Mouse (Mus musculus) kidney, embryonic 14.5 days (tissue): ENCODE results near the gene D10Jhu81e. TPM values are rescaled to one million over a fixed set of nuclear protein-coding genes. Genes with fewer than 3 reads are reported as not detected.
"Not testable (repeated sequence)": the region's sequence is repeated elsewhere in the genome, so short reads cannot be mapped to it uniquely, and the experiment has no call there.

Experiments used
- ATAC-seq: fragments of 200-750 bp; cut with Nextera tagmentation; 2 replicates; pipeline ENCODE4 v1.8.0; 2017; ENCODE audit warnings: moderate number of reproducible peaks, mild to moderate bottlenecking, moderate TSS enrichment, moderate library complexity; ENCODE audit not compliant: low FRiP score, low TSS enrichment
- H3K27ac ChIP-seq: fragments of 300-500 bp; sonication (generic); 2 replicates; pipeline ENCODE4 v1.5.1; 2014; ENCODE audit warnings: low read depth, mild to moderate bottlenecking, low read length, moderate library complexity, mixed read lengths
- H3K27me3 ChIP-seq: fragments of 300-500 bp; sonication (generic); 2 replicates; pipeline ENCODE4 v1.6.1; 2014; ENCODE audit warnings: mild to moderate bottlenecking, low read length; ENCODE audit not compliant: control insufficient read depth, insufficient read depth
- H3K36me3 ChIP-seq: fragments of 300-500 bp; sonication (generic); 2 replicates; pipeline ENCODE4 v1.6.1; 2014; ENCODE audit warnings: low read length, mixed read lengths; ENCODE audit not compliant: control insufficient read depth, insufficient read depth
- H3K4me1 ChIP-seq: fragments of 300-500 bp; sonication (generic); 2 replicates; pipeline ENCODE4 v1.6.1; 2014; ENCODE audit warnings: low read length, mixed read lengths; ENCODE audit not compliant: control insufficient read depth, insufficient read depth
- H3K4me2 ChIP-seq: fragments of 300-500 bp; sonication (generic); replicated peaks from 2 replicates; pipeline ENCODE4 v1.6.1; 2014; ENCODE audit warnings: low read depth, mild to moderate bottlenecking, low read length
- H3K4me3 ChIP-seq: fragments of 300-500 bp; sonication (generic); 2 replicates; pipeline ENCODE4 v1.5.1; 2014; ENCODE audit warnings: mild to moderate bottlenecking, low read length
- H3K9ac ChIP-seq: fragments of 300-500 bp; sonication (generic); 2 replicates; pipeline ENCODE4 v1.6.1; 2014; ENCODE audit warnings: low read depth, mild to moderate bottlenecking, low read length, moderate library complexity
- H3K9me3 ChIP-seq: fragments of 300-500 bp; sonication (generic); 2 replicates; pipeline ENCODE4 v1.6.1; 2016; ENCODE audit warnings: low read length; ENCODE audit not compliant: control insufficient read depth
- WGBS: fragments of 180-500 bp; shearing (Covaris S2); extraction: QIAGEN DNeasy Blood & Tissue Kit; methylation state at CpG from one replicate; pipeline ENCODE4 v1.1.7; 2014; 5-methylcytosine and 5-hydroxymethylcytosine counted together
- polyA plus RNA-seq: library from polyadenylated mRNA; unstranded; fragments of >200 nt; fragmentation: Nextera tagmentation; extraction: Ambion mirVana; gene quantifications from 2 replicates; pipeline ENCODE4 v1.2.1, GENCODE M21; 2014

The D10Jhu81e gene
- polyA plus RNA-seq, 1 experiment from 2014 or later, result 16.3 TPM

DNA sequence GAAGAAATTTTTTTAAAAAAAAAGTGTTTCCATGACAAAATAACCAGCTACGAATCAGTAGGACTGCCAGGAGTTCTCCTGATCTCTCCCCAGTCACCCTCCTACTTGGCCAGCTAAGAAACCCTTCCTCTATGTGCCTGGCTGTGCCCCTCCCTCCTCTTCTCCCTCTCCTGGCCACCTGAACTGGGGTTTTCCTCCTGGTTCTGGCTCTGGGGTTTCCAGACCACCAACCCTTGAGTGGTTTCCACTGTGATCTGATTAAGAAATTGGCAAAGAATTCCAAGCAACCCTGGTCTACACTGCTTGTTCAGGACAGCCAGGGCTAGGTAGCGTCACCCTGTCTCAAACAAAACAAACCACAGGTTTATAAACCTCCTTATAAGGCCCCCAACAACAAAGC, 40.9 kb downstream of the D10Jhu81e start:
- Histone ChIP-seq H3K9ac (no peak overlapping the region), H3K27ac (no peak overlapping the region), H3K36me3 (no peaks in the 10 kb centered on the region), H3K4me3 (no peak overlapping the region), H3K27me3 (no peaks in the 10 kb centered on the region), H3K4me2 (no peak overlapping the region), H3K9me3 (no peaks in the 10 kb centered on the region), H3K4me1 (0 out of 2 replicates have a peak, but pooled peaks cover 2% of the 10 kb centered on the region)
- no peak for ATAC-seq
- WGBS, result 96% methylated on average over 2 of the region's 2 CpGs

DNA sequence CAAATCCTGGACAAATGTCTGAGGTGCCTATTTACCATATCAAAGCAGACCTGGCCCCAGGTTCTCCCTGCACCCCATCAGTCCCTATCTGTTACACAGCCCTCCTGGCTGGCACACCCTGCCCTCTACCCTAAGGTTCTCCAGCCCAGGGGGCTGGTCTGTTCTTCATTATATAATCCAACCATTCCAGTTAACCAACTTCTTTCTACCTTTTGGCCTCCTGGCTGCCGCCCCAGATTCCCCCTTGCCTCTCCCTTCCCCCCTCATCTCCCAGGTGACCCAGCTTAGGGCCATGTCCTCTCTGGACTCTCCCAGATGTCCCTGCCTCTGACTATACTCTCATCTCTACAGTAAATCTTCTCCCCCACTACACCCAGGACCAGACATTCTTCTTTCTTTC, 41.7 kb downstream of the D10Jhu81e start:
- Histone ChIP-seq H3K36me3 (no peaks in the 10 kb centered on the region), H3K4me1 (0 out of 2 replicates have a peak, but pooled peaks cover 2% of the 10 kb centered on the region), H3K9me3 (no peaks in the 10 kb centered on the region), H3K4me3 (no peak overlapping the region), H3K4me2 (no peak overlapping the region), H3K27ac (no peak overlapping the region), H3K9ac (no peak overlapping the region), H3K27me3 (no peaks in the 10 kb centered on the region)
- no peak for ATAC-seq
- WGBS, result 67% methylated on average over 1 of the region's 1 CpGs

DNA sequence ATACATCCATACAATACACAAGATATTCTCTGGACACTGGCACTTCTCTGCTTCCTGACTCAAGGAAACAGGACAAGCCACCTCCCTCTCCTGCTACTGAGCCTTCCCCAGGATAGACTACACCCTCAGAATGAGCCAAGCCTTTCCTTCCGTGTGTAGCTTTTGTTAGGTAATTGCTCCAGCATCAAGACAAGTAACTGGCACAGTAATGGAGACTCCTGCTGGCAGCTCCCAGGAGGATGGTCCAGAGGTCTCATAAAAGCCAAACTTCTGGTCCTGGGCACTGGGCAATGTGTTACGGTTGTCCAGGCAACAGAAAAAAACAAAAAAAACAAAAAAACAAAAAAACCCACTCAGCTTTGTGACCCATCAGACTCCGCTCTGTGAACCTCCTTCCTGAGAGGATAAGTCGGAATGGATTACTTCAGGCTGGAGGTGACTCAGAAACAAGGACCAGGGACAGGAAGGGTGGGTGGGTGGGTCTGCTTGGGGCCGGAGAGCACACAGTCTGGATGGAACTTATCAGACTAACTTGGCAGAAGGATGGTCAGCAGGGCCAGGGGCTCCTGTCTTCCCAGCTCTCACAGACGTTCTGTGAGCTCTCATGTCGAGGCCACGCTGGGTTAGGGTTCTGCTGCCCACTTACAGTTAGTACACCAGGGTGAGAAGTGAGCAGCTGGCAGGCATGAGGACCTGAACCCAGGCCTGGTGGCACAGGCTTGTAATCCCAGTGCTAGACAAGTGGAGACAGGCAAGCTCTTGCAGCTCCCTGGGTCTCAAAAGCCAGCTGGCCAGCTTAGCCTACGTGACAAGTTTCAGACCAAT, 42.3 kb downstream of the D10Jhu81e start:
- Histone ChIP-seq H3K9ac (no peak overlapping the region), H3K4me2 (no peak overlapping the region), H3K36me3 (no peaks in the 10 kb centered on the region), H3K4me3 (no peak overlapping the region), H3K4me1 (0 out of 2 replicates have a peak, but pooled peaks cover 2% of the 10 kb centered on the region), H3K27me3 (no peaks in the 10 kb centered on the region), H3K27ac (no peak overlapping the region), H3K9me3 (no peaks in the 10 kb centered on the region)
- no peak for ATAC-seq
- WGBS, result 74% methylated on average over 9 of the region's 9 CpGs

DNA sequence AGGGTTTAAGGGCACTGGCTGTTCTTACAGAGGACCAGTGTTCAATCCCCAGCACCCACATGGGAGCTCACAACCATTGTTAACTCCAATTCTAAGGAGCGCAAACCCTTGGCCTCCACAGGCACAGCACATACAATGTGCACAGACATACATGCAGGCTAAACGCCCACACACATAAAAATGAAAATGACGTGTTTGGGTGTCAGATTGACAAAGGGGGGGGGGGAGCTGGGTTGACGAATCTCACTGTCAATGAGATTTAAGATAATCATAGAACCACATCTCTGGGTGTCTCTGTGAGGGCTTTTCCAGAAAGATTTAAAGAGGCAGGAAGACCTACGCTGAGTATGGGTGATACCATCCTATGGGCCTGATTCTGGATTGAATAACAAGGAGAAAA, 43.3 kb downstream of the D10Jhu81e start:
- 0 out of 2 replicates have a peak, but pooled peaks cover 2% of the 10 kb centered on the region for H3K4me1 ChIP-seq
- H3K27ac ChIP-seq, result no peak overlapping the region
- H3K9me3 ChIP-seq, result no peaks in the 10 kb centered on the region
- no peak overlapping the region for H3K4me2 ChIP-seq
- 89% methylated on average over 5 of the region's 5 CpGs for WGBS
- no peaks in the 10 kb centered on the region for H3K36me3 ChIP-seq
- no peaks in the 10 kb centered on the region for H3K27me3 ChIP-seq
- ATAC-seq, result no peak
- no peak overlapping the region for H3K9ac ChIP-seq
- no peak overlapping the region for H3K4me3 ChIP-seq

DNA sequence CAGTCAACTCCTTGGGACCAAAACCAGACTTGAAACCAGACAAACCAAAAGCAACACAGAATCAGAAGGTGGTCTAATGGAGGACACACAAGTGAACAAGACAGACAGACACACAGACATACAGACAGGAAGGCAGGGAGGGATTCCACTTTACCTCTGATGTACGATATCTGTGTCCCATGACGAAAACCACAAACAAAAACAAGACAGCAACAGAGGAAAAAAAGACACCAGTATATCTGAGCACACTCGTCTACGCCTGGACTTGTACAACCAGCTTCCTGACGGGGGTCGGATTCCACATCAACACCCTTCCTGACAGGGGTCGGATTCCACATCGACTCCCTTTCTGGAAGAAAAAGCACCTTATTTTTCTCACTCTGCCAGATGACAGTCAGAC, 44.5 kb downstream of the D10Jhu81e start:
- not testable (repeated sequence) for H3K4me2 ChIP-seq, H3K27ac ChIP-seq, H3K9ac ChIP-seq, H3K36me3 ChIP-seq, H3K27me3 ChIP-seq, H3K4me3 ChIP-seq, H3K9me3 ChIP-seq, ATAC-seq, H3K4me1 ChIP-seq
- WGBS, result 37% methylated on average over 8 of the region's 8 CpGs

DNA sequence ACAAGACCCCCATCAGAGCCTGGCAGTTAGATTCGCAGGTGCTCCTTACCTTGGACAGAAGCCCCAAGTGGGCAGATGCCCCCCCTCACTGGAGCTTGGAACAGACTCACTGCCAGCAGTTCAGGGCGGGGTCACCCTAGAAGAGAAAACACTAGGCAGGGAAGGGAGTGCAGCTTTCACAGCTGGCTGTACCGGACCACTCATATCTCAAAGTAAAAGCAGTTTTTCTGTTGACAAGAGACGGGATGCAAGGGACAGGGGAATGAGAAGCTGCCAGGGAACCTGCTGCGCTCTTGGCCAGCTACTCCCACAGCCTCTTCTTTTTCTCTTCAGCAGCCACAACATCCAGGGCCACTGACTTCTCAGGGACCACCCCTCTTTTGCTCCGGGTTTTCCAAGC, 45.4 kb downstream of the D10Jhu81e start:
- ATAC-seq, result not testable (repeated sequence)

DNA sequence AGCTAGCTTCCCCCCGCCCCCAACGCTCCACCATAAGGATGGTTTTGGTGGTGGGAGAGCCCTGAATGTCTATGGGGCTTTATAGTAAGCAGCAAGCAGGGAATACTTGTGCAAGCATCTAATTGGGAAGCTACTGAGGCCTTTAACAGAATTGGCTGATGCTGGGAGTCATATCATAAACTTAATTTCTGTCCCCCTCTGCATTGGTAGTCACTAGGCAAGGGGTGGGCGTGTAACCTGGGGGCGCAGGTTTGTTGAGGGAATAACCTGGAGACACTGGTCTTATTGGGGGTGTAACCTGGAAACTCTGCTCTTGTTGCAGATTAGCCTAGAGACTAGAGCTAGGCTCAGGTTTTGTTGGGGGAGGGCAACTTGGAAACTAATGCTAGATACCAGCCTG, 50.2 kb downstream of the D10Jhu81e start:
- Histone ChIP-seq H3K9ac (no peak overlapping the region), H3K27me3 (no peaks in the 10 kb centered on the region), H3K36me3 (no peaks in the 10 kb centered on the region), H3K9me3 (peaks cover 6% of the 10 kb centered on the region; the same call in 1 of the 2 replicates), H3K4me1 (0 out of 2 replicates have a peak, but pooled peaks cover 2% of the 10 kb centered on the region), H3K27ac (no peak overlapping the region), H3K4me3 (no peak overlapping the region), H3K4me2 (no peak overlapping the region)
- ATAC-seq, result no peak
- 91% methylated on average over 4 of the region's 4 CpGs for WGBS

More for the DNA sequence above, 45.4 kb downstream of the D10Jhu81e start:
- not testable (repeated sequence) for H3K9me3 ChIP-seq, H3K27me3 ChIP-seq, H3K36me3 ChIP-seq, H3K4me3 ChIP-seq, H3K27ac ChIP-seq, H3K4me2 ChIP-seq, H3K4me1 ChIP-seq, H3K9ac ChIP-seq
- WGBS, result 13% methylated on average over 6 of the region's 6 CpGs

DNA sequence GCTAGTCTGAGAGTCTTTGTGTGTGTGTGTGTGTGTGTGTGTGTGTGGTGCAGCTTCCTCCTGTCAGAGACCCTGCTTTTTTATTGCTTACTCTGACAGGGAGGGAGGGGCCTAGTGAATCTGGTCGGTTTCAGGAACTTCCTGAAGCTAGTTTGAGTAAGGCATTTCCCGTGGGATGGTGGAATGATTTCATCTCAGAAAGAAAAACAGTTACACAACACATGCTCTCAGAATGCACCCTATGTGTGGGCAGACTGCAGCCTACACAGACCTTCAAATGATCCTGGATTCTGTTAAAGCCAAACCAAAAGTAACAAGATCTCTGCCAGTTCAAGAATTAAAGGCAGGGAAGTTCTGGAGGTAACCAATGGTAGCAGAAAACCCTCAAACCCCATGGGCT, 54.4 kb downstream of the D10Jhu81e start:
- Histone ChIP-seq H3K4me1 (no peaks in the 10 kb centered on the region), H3K4me3 (no peak overlapping the region), H3K36me3 (no peaks in the 10 kb centered on the region), H3K27me3 (no peaks in the 10 kb centered on the region), H3K9ac (no peak overlapping the region), H3K27ac (no peak overlapping the region), H3K9me3 (peaks cover 6% of the 10 kb centered on the region; the same call in 1 of the 2 replicates), H3K4me2 (no peak overlapping the region)
- 71% methylated on average over 2 of the region's 2 CpGs for WGBS
- ATAC-seq, result no peak

DNA sequence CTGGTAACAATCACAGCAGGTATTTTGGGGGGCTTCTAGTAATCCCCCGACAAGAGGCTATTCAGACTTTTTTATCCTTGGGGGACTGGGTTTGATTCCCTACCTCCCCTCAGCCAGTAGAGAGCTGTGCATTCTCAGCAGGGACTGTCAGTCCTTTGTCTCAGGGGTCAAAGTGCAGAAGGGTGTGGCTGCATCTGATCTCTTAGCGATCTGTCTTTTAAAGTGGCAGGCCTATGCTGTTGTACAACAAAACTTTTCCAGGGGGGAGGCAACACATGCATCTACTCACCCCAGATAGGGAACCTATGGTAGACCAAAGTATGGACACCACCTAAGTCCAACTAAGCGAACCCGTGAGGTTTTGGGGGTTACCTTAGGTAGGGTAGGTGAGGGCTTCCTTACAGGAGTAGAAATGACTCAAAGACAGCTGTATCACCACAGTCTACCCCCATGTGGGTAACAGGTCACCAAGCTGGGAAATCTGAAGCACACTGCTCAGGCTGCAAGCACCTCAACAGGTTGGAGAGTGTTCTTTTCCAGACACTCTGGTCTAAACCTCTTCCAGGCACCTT, 55.0 kb downstream of the D10Jhu81e start:
- H3K4me1 ChIP-seq, result no peaks in the 10 kb centered on the region
- H3K4me3 ChIP-seq, result no peak overlapping the region
- H3K36me3 ChIP-seq, result no peaks in the 10 kb centered on the region
- H3K27me3 ChIP-seq, result no peaks in the 10 kb centered on the region
- no peak for ATAC-seq
- WGBS, result 87% methylated on average over 4 of the region's 4 CpGs
- no peak overlapping the region for H3K4me2 ChIP-seq
- peaks cover 6% of the 10 kb centered on the region; the same call in 1 of the 2 replicates for H3K9me3 ChIP-seq
- H3K9ac ChIP-seq, result no peak overlapping the region
- H3K27ac ChIP-seq, result no peak overlapping the region
